Mouse (Mus musculus): Measurements from ENCODE around the gene Clic3. TPM values are rescaled to one million over a fixed set of nuclear protein-coding genes. Genes with fewer than 3 reads are reported as not detected.

The Clic3 gene
- polyA plus RNA-seq, 1 experiment, result not detected

- no peaks in the 10 kb centered on the region for H3K9me3 ChIP-seq
- H3K4me1 ChIP-seq, result peaks cover 54% of the 10 kb centered on the region
- TF ChIP-seq GATA1 (IDR thresholded peaks at IDR 0.05; ENCODE audit: borderline replicate concordance, low read length) (no peak), FLI1 (IDR thresholded peaks at IDR 0.05; ENCODE audit: low read length) (no peak)
- no peaks in the 10 kb centered on the region for H3K36me3 ChIP-seq (replicated peaks; ENCODE audit: low read length)
- no peak overlapping the region for H3K4me3 ChIP-seq (replicated peaks)
- peaks cover 30% of the 10 kb centered on the region for H3K27me3 ChIP-seq (replicated peaks)
These were observed 39.8 kb downstream of the Clic3 start for GRCm38 (mm10) chr2:25496462-25496861.

- Histone ChIP-seq H3K9me3 (no peaks in the 10 kb centered on the region), H3K4me1 (peaks cover 66% of the 10 kb centered on the region), H3K36me3 (replicated peaks; ENCODE audit: low read length) (peaks cover 12% of the 10 kb centered on the region), H3K4me3 (replicated peaks) (peak overlapping the region; percentile 86), H3K27me3 (replicated peaks) (peaks cover 16% of the 10 kb centered on the region)
- no peak for TF ChIP-seq GATA1 (IDR thresholded peaks at IDR 0.05; ENCODE audit: borderline replicate concordance, low read length)
These were observed 41.4 kb downstream of the Clic3 start for GRCm38 (mm10) chr2:25497846-25498575.

GRCm38 (mm10) chr2:25498622-25499478 lies 42.2 kb downstream of the Clic3 start:
- no peaks in the 10 kb centered on the region for H3K9me3 ChIP-seq
- H3K4me1 ChIP-seq, result peaks cover 74% of the 10 kb centered on the region
- TF ChIP-seq FLI1 (IDR thresholded peaks at IDR 0.05; ENCODE audit: low read length) (no peak), GATA1 (IDR thresholded peaks at IDR 0.05; ENCODE audit: borderline replicate concordance, low read length) (no peak)
- H3K4me3 ChIP-seq (replicated peaks), result peak overlapping the region; percentile 7
- peaks cover 20% of the 10 kb centered on the region for H3K36me3 ChIP-seq (replicated peaks; ENCODE audit: low read length)
- peaks cover 7% of the 10 kb centered on the region for H3K27me3 ChIP-seq (replicated peaks)

- H3K4me3 ChIP-seq (replicated peaks), result peak overlapping the region; percentile 100
- H3K4me1 ChIP-seq, result peaks cover 87% of the 10 kb centered on the region
- no peaks in the 10 kb centered on the region for H3K27me3 ChIP-seq (replicated peaks)
- TF ChIP-seq GATA1 (IDR thresholded peaks at IDR 0.05; ENCODE audit: borderline replicate concordance, low read length), result no peak
- no peak for TF ChIP-seq FLI1 (IDR thresholded peaks at IDR 0.05; ENCODE audit: low read length)
- H3K36me3 ChIP-seq (replicated peaks; ENCODE audit: low read length), result peaks cover 33% of the 10 kb centered on the region
- no peaks in the 10 kb centered on the region for H3K9me3 ChIP-seq
These were observed 43.5 kb downstream of the Clic3 start for GRCm38 (mm10) chr2:25500071-25500575.

- no peak for TF ChIP-seq FLI1 (IDR thresholded peaks at IDR 0.05; ENCODE audit: low read length)
- no peak for TF ChIP-seq GATA1 (IDR thresholded peaks at IDR 0.05; ENCODE audit: borderline replicate concordance, low read length)
- H3K9me3 ChIP-seq, result no peaks in the 10 kb centered on the region
- peaks cover 86% of the 10 kb centered on the region for H3K4me1 ChIP-seq
- H3K27me3 ChIP-seq (replicated peaks), result no peaks in the 10 kb centered on the region
- peaks cover 39% of the 10 kb centered on the region for H3K36me3 ChIP-seq (replicated peaks; ENCODE audit: low read length)
- peak within 1 kb of the TSS; percentile 100 for H3K4me3 ChIP-seq (replicated peaks)
These were observed 44.2 kb downstream of the Clic3 start, which contains the start of gene Fbxw5 for GRCm38 (mm10) chr2:25500576-25501405. Fbxw5 (plus strand) TSS chr2:25500750.

- no peak for TF ChIP-seq GATA1 (IDR thresholded peaks at IDR 0.05; ENCODE audit: borderline replicate concordance, low read length)
- TF ChIP-seq FLI1 (IDR thresholded peaks at IDR 0.05; ENCODE audit: low read length), result no peak
- no peaks in the 10 kb centered on the region for H3K27me3 ChIP-seq (replicated peaks)
- peaks cover 46% of the 10 kb centered on the region for H3K36me3 ChIP-seq (replicated peaks; ENCODE audit: low read length)
- H3K4me1 ChIP-seq, result peaks cover 86% of the 10 kb centered on the region
- no peaks in the 10 kb centered on the region for H3K9me3 ChIP-seq
- peak within 1 kb of the TSS; percentile 100 for H3K4me3 ChIP-seq (replicated peaks)
These were observed 45.2 kb downstream of the Clic3 start, which contains the start of gene C8g for GRCm38 (mm10) chr2:25501593-25502486. C8g (minus strand) TSS chr2:25501719.

- peaks cover 81% of the 10 kb centered on the region for H3K4me1 ChIP-seq
- H3K4me3 ChIP-seq (replicated peaks), result peak overlapping the region; percentile 68
- TF ChIP-seq FLI1 (IDR thresholded peaks at IDR 0.05; ENCODE audit: low read length), result no peak
- no peak for TF ChIP-seq GATA1 (IDR thresholded peaks at IDR 0.05; ENCODE audit: borderline replicate concordance, low read length)
- H3K27me3 ChIP-seq (replicated peaks), result no peaks in the 10 kb centered on the region
- no peaks in the 10 kb centered on the region for H3K9me3 ChIP-seq
- H3K36me3 ChIP-seq (replicated peaks; ENCODE audit: low read length), result peaks cover 49% of the 10 kb centered on the region
These were observed 46.1 kb downstream of the Clic3 start for GRCm38 (mm10) chr2:25502726-25503125.

- H3K4me1 ChIP-seq, result peaks cover 63% of the 10 kb centered on the region
- peaks cover 49% of the 10 kb centered on the region for H3K36me3 ChIP-seq (replicated peaks; ENCODE audit: low read length)
- no peaks in the 10 kb centered on the region for H3K9me3 ChIP-seq
- H3K4me3 ChIP-seq (replicated peaks), result peak overlapping the region; percentile 23
- no peak for TF ChIP-seq FLI1 (IDR thresholded peaks at IDR 0.05; ENCODE audit: low read length)
- no peak for TF ChIP-seq GATA1 (IDR thresholded peaks at IDR 0.05; ENCODE audit: borderline replicate concordance, low read length)
- H3K27me3 ChIP-seq (replicated peaks), result peaks cover 3% of the 10 kb centered on the region
These were observed 47.9 kb downstream of the Clic3 start for GRCm38 (mm10) chr2:25504538-25504937.
